Comparison of ENCODE assay signal across 8 mouse cellular contexts in the genomic region with DNA sequence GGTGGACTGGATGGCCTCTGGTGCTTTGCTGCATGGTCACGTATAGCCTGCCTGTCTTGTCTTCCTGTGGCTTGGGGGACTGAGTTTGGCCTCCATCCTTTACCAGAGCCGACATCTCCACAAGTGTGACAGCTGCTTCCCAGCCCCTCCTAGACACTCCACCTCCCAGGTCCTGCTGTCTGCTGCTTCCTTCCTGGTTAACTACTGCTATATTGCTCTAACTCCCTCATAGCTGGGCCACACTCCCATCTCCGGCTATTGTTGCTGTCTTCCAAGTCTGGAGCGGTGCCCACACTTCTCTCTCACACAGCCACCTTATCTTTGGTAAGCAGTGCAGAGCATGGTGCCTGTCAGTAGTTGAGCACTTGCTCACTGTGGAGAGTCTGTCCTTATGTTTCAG. TPM values are rescaled to one million over a fixed set of nuclear protein-coding genes. Genes with fewer than 3 reads are reported as not detected.
A peak's percentile ranks its signal among the peaks of the same experiment; 100 is the strongest.
DNase-seq lines count a peak whose midpoint lies in the region; ATAC-seq lines count a peak whose summit lies in the region.

No protein-coding gene starts in this region.

- H3K9me3 ChIP-seq in intestine, embryonic 15.5 days: no peaks in the 10 kb centered on the region
- no peaks in the 10 kb centered on the region for H3K9me3 ChIP-seq in liver, embryonic 15.5 days (replicated peaks)

- H3K4me2 ChIP-seq in intestine, embryonic 15.5 days (replicated peaks): peak overlapping the region; percentile 79
- H3K4me2 ChIP-seq in liver, embryonic 15.5 days: peak overlapping the region; percentile 77

- H3K9ac ChIP-seq in intestine, embryonic 15.5 days: no peak overlapping the region
- peak overlapping the region; percentile 90; the same call in 1 of the 2 replicates for H3K9ac ChIP-seq in liver, embryonic 15.5 days

- peak overlapping the region; percentile 48 for H3K27ac ChIP-seq in intestine, embryonic 15.5 days
- H3K27ac ChIP-seq in liver, embryonic 15.5 days (replicated peaks): peak overlapping the region; percentile 92

- peak; percentile 52 for DNase-seq in adrenal gland, postnatal 14 days
- no peak for DNase-seq in adrenal gland, postnatal 4 days (ENCODE audit: low spot score in 2 of 2)
- DNase-seq in spleen, postnatal 10 days (ENCODE audit: low spot score in 2 of 2): peak; percentile 50 to 75
- no peak for DNase-seq in right cerebral cortex, postnatal 14 days
- DNase-seq in gastrocnemius, adult 8-10 months (ENCODE audit: low spot score in 2 of 2): no peak

- peaks cover 12% of the 10 kb centered on the region for H3K36me3 ChIP-seq in intestine, embryonic 15.5 days
- H3K36me3 ChIP-seq in liver, embryonic 15.5 days (replicated peaks): peaks cover 46% of the 10 kb centered on the region

- H3K4me1 ChIP-seq in intestine, embryonic 15.5 days (replicated peaks): peaks cover 27% of the 10 kb centered on the region
- H3K4me1 ChIP-seq in liver, embryonic 15.5 days (replicated peaks): peaks cover 73% of the 10 kb centered on the region

- 67% methylated on average over 4 of the region's 4 CpGs for WGBS in intestine, embryonic 15.5 days
- WGBS in liver, embryonic 15.5 days (ENCODE audit: insufficient replicate concordance): 27% methylated on average over 4 of the region's 4 CpGs

- no peak overlapping the region for H3K4me3 ChIP-seq in intestine, embryonic 15.5 days (replicated peaks)
- peak overlapping the region; percentile 91 for H3K4me3 ChIP-seq in liver, embryonic 15.5 days (replicated peaks)

- H3K27me3 ChIP-seq in intestine, embryonic 15.5 days (replicated peaks): no peaks in the 10 kb centered on the region
- no peaks in the 10 kb centered on the region for H3K27me3 ChIP-seq in liver, embryonic 15.5 days

- peak; percentile 67 for ATAC-seq in erythroid progenitor cell, adult 5-6 weeks (replicated peaks; ENCODE audit: low FRiP score, poor library complexity, severe bottlenecking)
- ATAC-seq in intestine, embryonic 15.5 days: no peak
- ATAC-seq in liver, embryonic 15.5 days (ENCODE audit: insufficient read depth): peak; percentile 35

RNA-seq across cellular contexts. Expression of gene Gm28035, which starts 0.6 kb away (rescaled TPM):
- total RNA-seq in adrenal gland, postnatal 14 days (2021): 0.63 and 1.7 TPM in 2 replicates
- total RNA-seq in adrenal gland, postnatal 4 days (2021): 1 to 10 TPM; 1.3 TPM
- total RNA-seq in erythroid progenitor cell, adult 5-6 weeks (2015; ENCODE audit: low replicate concordance): not detected in 2 replicates
- total RNA-seq in erythroid progenitor cell, adult 5-6 weeks (2017; ENCODE audit: low replicate concordance): 0.13 TPM in 1 of 2 replicates, not detected in the other
- polyA plus RNA-seq in intestine, embryonic 15.5 days (2015; fragmentation: Nextera tagmentation; extraction: Ambion mirVana): 0.21 and 0.29 TPM in 2 replicates
- 0.10 and 0.16 TPM in 2 replicates for polyA plus RNA-seq in liver, embryonic 15.5 days (2015; fragmentation: Nextera tagmentation; extraction: Ambion mirVana)
- total RNA-seq in gastrocnemius, adult 8-10 months (2022): under 1 TPM in 3 of 4 experiments, not detected in 1; 0.22 to 0.78 (median 0.40) TPM

RNA-seq across cellular contexts. Expression of gene Lrrc8a, which starts 2.3 kb away (rescaled TPM):
- 57.7 and 60.3 TPM in 2 replicates for total RNA-seq in adrenal gland, postnatal 14 days (2021)
- total RNA-seq in adrenal gland, postnatal 4 days (2021): 10 to 100 TPM; 46.2 to 47.3 TPM
- total RNA-seq in erythroid progenitor cell, adult 5-6 weeks (2015; ENCODE audit: low replicate concordance): 9.6 and 11.9 TPM in 2 replicates
- 6.9 and 10.7 TPM in 2 replicates for total RNA-seq in erythroid progenitor cell, adult 5-6 weeks (2017; ENCODE audit: low replicate concordance)
- polyA plus RNA-seq in intestine, embryonic 15.5 days (2015; fragmentation: Nextera tagmentation; extraction: Ambion mirVana): 37.0 and 37.7 TPM in 2 replicates
- 10.5 and 11.6 TPM in 2 replicates for polyA plus RNA-seq in liver, embryonic 15.5 days (2015; fragmentation: Nextera tagmentation; extraction: Ambion mirVana)
- total RNA-seq in gastrocnemius, adult 8-10 months (2022): 10 to 100 TPM; 13.2 to 20.1 (median 15.3) TPM

RNA-seq across cellular contexts. Expression of gene Phyhd1, which starts 26.2 kb away (rescaled TPM):
- 19.8 and 20.4 TPM in 2 replicates for total RNA-seq in adrenal gland, postnatal 14 days (2021)
- total RNA-seq in adrenal gland, postnatal 4 days (2021): 10 to 100 TPM; 15.4 to 16.6 TPM
- 6.1 and 11.3 TPM in 2 replicates for total RNA-seq in erythroid progenitor cell, adult 5-6 weeks (2015; ENCODE audit: low replicate concordance)
- 2.8 and 9.6 TPM in 2 replicates for total RNA-seq in erythroid progenitor cell, adult 5-6 weeks (2017; ENCODE audit: low replicate concordance)
- polyA plus RNA-seq in intestine, embryonic 15.5 days (2015; fragmentation: Nextera tagmentation; extraction: Ambion mirVana): 9.8 and 11.5 TPM in 2 replicates
- polyA plus RNA-seq in liver, embryonic 15.5 days (2015; fragmentation: Nextera tagmentation; extraction: Ambion mirVana): 13.0 and 15.7 TPM in 2 replicates
- 10 to 100 TPM in 2 of 4 experiments, 1 to 10 TPM in 2; 7.7 to 14.2 (median 11.0) TPM for total RNA-seq in gastrocnemius, adult 8-10 months (2022)

RNA-seq across cellular contexts. Expression of gene Kyat1, which starts 34.1 kb away (rescaled TPM):
- total RNA-seq in adrenal gland, postnatal 14 days (2021): 29.1 and 29.3 TPM in 2 replicates
- total RNA-seq in adrenal gland, postnatal 4 days (2021): 10 to 100 TPM; 19.9 to 21.6 TPM
- 3.2 TPM in 1 of 2 replicates, not detected in the other for total RNA-seq in erythroid progenitor cell, adult 5-6 weeks (2015; ENCODE audit: low replicate concordance)
- total RNA-seq in erythroid progenitor cell, adult 5-6 weeks (2017; ENCODE audit: low replicate concordance): 1.8 and 2.3 TPM in 2 replicates
- polyA plus RNA-seq in intestine, embryonic 15.5 days (2015; fragmentation: Nextera tagmentation; extraction: Ambion mirVana): 18.4 and 19.6 TPM in 2 replicates
- 11.7 and 13.9 TPM in 2 replicates for polyA plus RNA-seq in liver, embryonic 15.5 days (2015; fragmentation: Nextera tagmentation; extraction: Ambion mirVana)
- total RNA-seq in gastrocnemius, adult 8-10 months (2022): 10 to 100 TPM; 23.0 to 28.7 (median 26.8) TPM

RNA-seq across cellular contexts. Expression of gene Gm28038, which starts 41.1 kb away (rescaled TPM):
- total RNA-seq in adrenal gland, postnatal 14 days (2021): not detected in 2 replicates
- total RNA-seq in adrenal gland, postnatal 4 days (2021): not detected
- not detected in 2 replicates for total RNA-seq in erythroid progenitor cell, adult 5-6 weeks (2015; ENCODE audit: low replicate concordance)
- not detected in 2 replicates for total RNA-seq in erythroid progenitor cell, adult 5-6 weeks (2017; ENCODE audit: low replicate concordance)
- not detected in 2 replicates for polyA plus RNA-seq in intestine, embryonic 15.5 days (2015; fragmentation: Nextera tagmentation; extraction: Ambion mirVana)
- polyA plus RNA-seq in liver, embryonic 15.5 days (2015; fragmentation: Nextera tagmentation; extraction: Ambion mirVana): not detected in 2 replicates
- not detected for total RNA-seq in gastrocnemius, adult 8-10 months (2022)

Comparison
In these comparisons a context has a peak if more than half of its experiments do, and no peak if none do; other contexts are left out.
1. DNase-seq: peak in adrenal gland, postnatal 14 days (single experiment) and spleen, postnatal 10 days (2 of 2); none in adrenal gland, postnatal 4 days (0 of 2), right cerebral cortex, postnatal 14 days (single experiment) and gastrocnemius, adult 8-10 months (0 of 2).